25 mouse cellular contexts compared by ENCODE assay signal in genomic region chr11:101179306-101179705, GRCm38 (mm10). TPM values are rescaled to one million over a fixed set of nuclear protein-coding genes. Genes with fewer than 3 reads are reported as not detected.
DNase-seq lines count a peak whose midpoint lies in the region; ATAC-seq and TF ChIP-seq lines count a peak whose summit lies in the region.
"Had no signal": no experiment of that assay in that cellular context is flagged by ENCODE, and none has a peak within 500 bp of the region (broad histone marks: within the 10 kb centered on the region; RNA-seq: fewer than 3 reads in every experiment).

No protein-coding gene starts in this region.

- no peak overlapping the region for H3K9ac ChIP-seq in hindbrain, postnatal 0 days (replicated peaks; ENCODE audit: low read length)
- H3K9ac ChIP-seq in hindbrain, embryonic 14.5 days: no peak overlapping the region
- H3K9ac ChIP-seq: limb, embryonic 12.5 days; liver, postnatal 0 days; stomach, embryonic 15.5 days had no signal

- no peaks in the 10 kb centered on the region for H3K27me3 ChIP-seq in hindbrain, postnatal 0 days (ENCODE audit: insufficient read depth, low read length)
- peaks cover 33% of the 10 kb centered on the region for H3K27me3 ChIP-seq in hindbrain, embryonic 14.5 days (ENCODE audit: control insufficient read depth, insufficient read depth, low read length)

- H3K9me3 ChIP-seq in hindbrain, postnatal 0 days (ENCODE audit: low read length): no peaks in the 10 kb centered on the region
- no peaks in the 10 kb centered on the region for H3K9me3 ChIP-seq in hindbrain, embryonic 14.5 days (ENCODE audit: control insufficient read depth, low read length)
- H3K9me3 ChIP-seq: heart, embryonic 10.5 days; limb, embryonic 12.5 days; stomach, embryonic 15.5 days had no signal

- H3K4me2 ChIP-seq in hindbrain, postnatal 0 days (ENCODE audit: low read depth, low read length): peak overlapping the region; percentile 60; the same call in 1 of the 2 replicates
- H3K4me2 ChIP-seq in hindbrain, embryonic 14.5 days (replicated peaks): no peak overlapping the region
- H3K4me2 ChIP-seq: limb, embryonic 12.5 days; liver, embryonic 11.5 days; stomach, embryonic 15.5 days had no signal

- H3K36me3 ChIP-seq in hindbrain, postnatal 0 days (ENCODE audit: insufficient read depth, low read length): peaks cover 13% of the 10 kb centered on the region; the same call in 1 of the 2 replicates
- H3K36me3 ChIP-seq in hindbrain, embryonic 14.5 days (replicated peaks; ENCODE audit: control insufficient read depth, insufficient read depth): no peaks in the 10 kb centered on the region
- H3K36me3 ChIP-seq: limb, embryonic 12.5 days; stomach, embryonic 15.5 days had no signal

- peaks cover 2% of the 10 kb centered on the region for H3K4me1 ChIP-seq in hindbrain, postnatal 0 days (ENCODE audit: insufficient read depth, low read length)
- peaks cover 21% of the 10 kb centered on the region for H3K4me1 ChIP-seq in hindbrain, embryonic 14.5 days (replicated peaks; ENCODE audit: control insufficient read depth, insufficient read depth, low read length)

- H3K4me3 ChIP-seq in hindbrain, postnatal 0 days (ENCODE audit: low read length): no peak overlapping the region
- H3K4me3 ChIP-seq in hindbrain, embryonic 14.5 days (replicated peaks; ENCODE audit: low read length): no peak overlapping the region
- H3K4me3 ChIP-seq: gastrocnemius, adult 2 months; limb, embryonic 12.5 days; stomach, embryonic 15.5 days had no signal

- no peak for DNase-seq in hindbrain, postnatal 0 days (ENCODE audit: low spot score)
- no peak for DNase-seq in hindbrain, embryonic 14.5 days (ENCODE audit: low spot score)
- DNase-seq in cerebellum, adult 18-20 months: peak; percentile 65 to 77
- peak; percentile 67 to 68 for DNase-seq in cerebellum, postnatal 10 days
- no peak for DNase-seq in urinary bladder, adult 18-20 months (ENCODE audit: low spot score in 2 of 2)
- no peak for DNase-seq in right cerebral cortex, postnatal 10 days (ENCODE audit: low spot score in 2 of 2)
- DNase-seq: adrenal gland, postnatal 10 days; B cell, adult 2 months; kidney, adult 2 months; liver, postnatal 0 days; right cerebral cortex, postnatal 4 days; thymus, adult 2 months had no signal

- no peak for ATAC-seq in hindbrain, postnatal 0 days
- ATAC-seq in hindbrain, embryonic 14.5 days (ENCODE audit: low FRiP score): no peak
- ATAC-seq in CD4-positive, CD25-positive, alpha-beta regulatory T cell, adult 4 months: no peak
- ATAC-seq: forebrain, embryonic 14.5 days; inflammation-experienced regulatory T-cells, adult 6 months; liver, postnatal 0 days; lung, postnatal 0 days had no signal

- 77% methylated on average over 15 of the region's 15 CpGs for WGBS in hindbrain, postnatal 0 days
- 84% methylated on average over 15 of the region's 15 CpGs for WGBS in hindbrain, embryonic 14.5 days

- TF ChIP-seq CTCF in hindbrain, postnatal 0 days (IDR thresholded peaks at IDR 0.05; ENCODE audit: low read depth): no peak

- no peak overlapping the region for H3K27ac ChIP-seq in hindbrain, postnatal 0 days
- H3K27ac ChIP-seq in hindbrain, embryonic 14.5 days: no peak overlapping the region
- H3K27ac ChIP-seq: gastrocnemius, adult 2 months; heart, embryonic 10.5 days; kidney, postnatal 0 days; limb, embryonic 12.5 days; macrophage; stomach, embryonic 15.5 days had no signal

RNA-seq across cellular contexts. Expression of gene Ccr10, which starts 4.1 kb away (rescaled TPM):
- total RNA-seq in hindbrain, postnatal 0 days (2014; rRNA removed): 0.16 and 0.43 TPM in 2 replicates
- polyA plus RNA-seq in hindbrain, postnatal 0 days (2015; fragmentation: Nextera tagmentation; extraction: Ambion mirVana): 0.88 and 1.0 TPM in 2 replicates
- polyA plus RNA-seq in hindbrain, embryonic 14.5 days (2014; fragmentation: Nextera tagmentation; extraction: Ambion mirVana): 0.23 and 0.25 TPM in 2 replicates
- polyA plus RNA-seq in CD4-positive, CD25-positive, alpha-beta regulatory T cell, adult 4 months (2017; shearing (Covaris generic)): 1 to 10 TPM in 1 of 2 experiments, under 1 TPM in 1; 0.36 to 2.0 TPM
- total RNA-seq: gastrocnemius, adult 2 months; hematopoietic stem cell, adult 5-6 weeks had no signal
- polyA plus RNA-seq: embryonic facial prominence, embryonic 14.5 days; limb, embryonic 12.5 days; macrophage had no signal

RNA-seq across cellular contexts. Expression of gene Plekhh3, which starts 8.2 kb away (rescaled TPM):
- 26.7 and 32.3 TPM in 2 replicates for total RNA-seq in hindbrain, postnatal 0 days (2014; rRNA removed)
- 8.8 TPM in 2 replicates for polyA plus RNA-seq in hindbrain, postnatal 0 days (2015; fragmentation: Nextera tagmentation; extraction: Ambion mirVana)
- 7.7 and 9.5 TPM in 2 replicates for polyA plus RNA-seq in hindbrain, embryonic 14.5 days (2014; fragmentation: Nextera tagmentation; extraction: Ambion mirVana)
- not detected for polyA plus RNA-seq in CD4-positive, CD25-positive, alpha-beta regulatory T cell, adult 4 months (2017; shearing (Covaris generic))
- total RNA-seq: hematopoietic stem cell, adult 5-6 weeks had no signal
- polyA plus RNA-seq: inflammation-experienced regulatory T-cells, adult 6 months had no signal

RNA-seq across cellular contexts. Expression of gene Cntnap1, which starts 9.0 kb away (rescaled TPM):
- 25.4 and 28.9 TPM in 2 replicates for total RNA-seq in hindbrain, postnatal 0 days (2014; rRNA removed)
- 5.8 and 6.5 TPM in 2 replicates for polyA plus RNA-seq in hindbrain, postnatal 0 days (2015; fragmentation: Nextera tagmentation; extraction: Ambion mirVana)
- polyA plus RNA-seq in hindbrain, embryonic 14.5 days (2014; fragmentation: Nextera tagmentation; extraction: Ambion mirVana): 6.0 and 6.5 TPM in 2 replicates
- polyA plus RNA-seq in CD4-positive, CD25-positive, alpha-beta regulatory T cell, adult 4 months (2017; shearing (Covaris generic)): under 1 TPM in 1 of 2 experiments, not detected in 1; 0.17 TPM
- total RNA-seq: hematopoietic stem cell, adult 5-6 weeks had no signal

RNA-seq across cellular contexts. Expression of gene Tubg2, which starts 23.6 kb away (rescaled TPM):
- total RNA-seq in hindbrain, postnatal 0 days (2014; rRNA removed): 29.7 and 40.8 TPM in 2 replicates
- 57.7 and 62.8 TPM in 2 replicates for polyA plus RNA-seq in hindbrain, postnatal 0 days (2015; fragmentation: Nextera tagmentation; extraction: Ambion mirVana)
- 48.6 and 50.6 TPM in 2 replicates for polyA plus RNA-seq in hindbrain, embryonic 14.5 days (2014; fragmentation: Nextera tagmentation; extraction: Ambion mirVana)
- polyA plus RNA-seq in CD4-positive, CD25-positive, alpha-beta regulatory T cell, adult 4 months (2017; shearing (Covaris generic)): 1 to 10 TPM; 1.4 to 3.5 TPM
- total RNA-seq: hematopoietic stem cell, adult 5-6 weeks had no signal

RNA-seq across cellular contexts. Expression of gene Ezh1, which starts 47.0 kb away (rescaled TPM):
- 26.7 and 27.6 TPM in 2 replicates for total RNA-seq in hindbrain, postnatal 0 days (2014; rRNA removed)
- 20.1 and 22.2 TPM in 2 replicates for polyA plus RNA-seq in hindbrain, postnatal 0 days (2015; fragmentation: Nextera tagmentation; extraction: Ambion mirVana)
- 26.9 and 37.2 TPM in 2 replicates for polyA plus RNA-seq in hindbrain, embryonic 14.5 days (2014; fragmentation: Nextera tagmentation; extraction: Ambion mirVana)
- polyA plus RNA-seq in CD4-positive, CD25-positive, alpha-beta regulatory T cell, adult 4 months (2017; shearing (Covaris generic)): 10 to 100 TPM; 57.3 to 85.6 TPM

Comparison
In these comparisons a context has a peak if more than half of its experiments do, and no peak if none do; other contexts are left out.
1. DNase-seq: peak in cerebellum, adult 18-20 months (2 of 2) and cerebellum, postnatal 10 days (2 of 2); none in hindbrain, postnatal 0 days (single experiment), hindbrain, embryonic 14.5 days (single experiment), urinary bladder, adult 18-20 months (0 of 2) and right cerebral cortex, postnatal 10 days (0 of 2).